Mouse (Mus musculus) kidney, postnatal 4 days (tissue): ENCODE results near the gene Esp16.
"Not testable (repeated sequence)": the region's sequence is repeated elsewhere in the genome, so short reads cannot be mapped to it uniquely, and the experiment has no call there.

Experiments
- DNase-seq, 2 experiments: peaks; one replicate each; pipeline ENCODE4 v3.0.0; 2021; ENCODE audit warnings: mixed read lengths in 2 of 2

Gene Esp16

GRCm38 (mm10) chr17:39535842-39536241 is at the start of gene Esp16:
TSS of gene Esp16 (plus strand) at chr17:39536142.
- not testable (repeated sequence) for DNase-seq

DNA sequence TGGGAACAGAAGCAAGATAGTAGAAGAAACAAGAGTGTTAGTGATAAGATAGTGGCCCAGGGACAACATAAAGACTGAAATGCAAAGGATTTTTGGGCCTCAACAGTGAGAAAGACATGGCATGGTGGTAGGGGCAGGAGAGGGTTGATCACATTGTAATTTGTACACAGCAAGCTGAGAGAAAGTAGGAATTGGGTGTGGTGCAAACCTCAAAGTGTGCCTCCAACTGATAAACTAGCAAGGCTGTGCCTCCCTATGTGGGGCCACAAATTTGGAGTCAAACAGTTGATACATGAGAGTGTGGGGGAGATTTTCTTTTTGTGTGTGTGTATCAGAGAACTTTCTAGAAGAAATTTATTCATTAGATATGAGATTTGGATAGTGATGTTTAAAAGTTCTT is 37.9 kb upstream of the Esp16 start:
- DNase-seq: not testable (repeated sequence)
